Mouse (Mus musculus) cerebellum, adult 2 months (tissue): Measurements from ENCODE around the gene Fosb.

ENCODE experiments used
- CTCF ChIP-seq: fragments of 200-500 bp; IDR thresholded peaks from 2 replicates; pipeline ENCODE4 v1.5.1; 2011; ENCODE audit warnings: low read depth, mild to moderate bottlenecking, control low read depth, low read length, moderate library complexity, borderline replicate concordance; ENCODE audit not compliant: insufficient read depth
- POLR2A ChIP-seq: fragments of 200-500 bp; IDR thresholded peaks from 2 replicates; pipeline ENCODE4 v1.6.1; 2011; ENCODE audit warnings: low read length, control low read depth, borderline replicate concordance; ENCODE audit not compliant: insufficient read depth

GRCm38 (mm10) chr7:19350221-19350620 lies 40.4 kb upstream of the Fosb start:
- TF ChIP-seq CTCF (no peak), POLR2A (no peak)
